ENCODE assay signal across 12 mouse cellular contexts in genomic region chr11:120731858-120732680, GRCm38 (mm10). TPM values are rescaled to one million over a fixed set of nuclear protein-coding genes. Genes with fewer than 3 reads are reported as not detected.
DNase-seq lines count a peak whose midpoint lies in the region; ATAC-seq and TF ChIP-seq lines count a peak whose summit lies in the region.
"Had no signal": no experiment of that assay in that cellular context is flagged by ENCODE, and none has a peak within 500 bp of the region (broad histone marks: within the 10 kb centered on the region; RNA-seq: fewer than 3 reads in every experiment).

Cbr2 (minus strand) TSS chr11:120732114.

- TF ChIP-seq POLR2A in myocyte (IDR thresholded peaks at IDR 0.05; ENCODE audit: insufficient read length, low read depth): peak; percentile 52

- ATAC-seq in kidney, postnatal 0 days (replicated peaks; ENCODE audit: low FRiP score, low read depth): no peak
- ATAC-seq: intestine, postnatal 0 days had no signal

- no peak within 1 kb of the TSS for H3ac ChIP-seq in myocyte (ENCODE audit: control insufficient read depth, insufficient read length)

- H3K36me3 ChIP-seq in kidney, postnatal 0 days (ENCODE audit: insufficient read depth, low read length): no peaks in the 10 kb centered on the region
- H3K36me3 ChIP-seq in embryonic facial prominence, embryonic 10.5 days (replicated peaks): no peaks in the 10 kb centered on the region
- H3K36me3 ChIP-seq in myocyte (ENCODE audit: control insufficient read depth, insufficient read depth): no peaks in the 10 kb centered on the region
- H3K36me3 ChIP-seq: forebrain, embryonic 12.5 days; midbrain, embryonic 10.5 days had no signal

- DNase-seq in kidney, postnatal 0 days (ENCODE audit: low spot score): peak; percentile 34
- DNase-seq in kidney, adult 18-20 months: no peak
- peak; percentile 18 for DNase-seq in embryonic facial prominence, embryonic 10.5 days (ENCODE audit: low spot score)
- DNase-seq in heart, postnatal 4 days: peak; percentile 57
- DNase-seq in natural killer cell, adult 2 months (ENCODE audit: low spot score in 2 of 2): no peak
- DNase-seq in yolk sac, embryonic 10.5 days (ENCODE audit: low spot score): no peak
- DNase-seq in embryo, embryonic 9.5 days (ENCODE audit: extremely low spot score): no peak
- DNase-seq: right cerebral cortex, postnatal 4 days had no signal

- no peak within 1 kb of the TSS for H3K4me2 ChIP-seq in kidney, postnatal 0 days (ENCODE audit: low read length)
- H3K4me2 ChIP-seq in myocyte (ENCODE audit: low read depth): peak within 1 kb of the TSS; percentile 85
- H3K4me2 ChIP-seq: forebrain, embryonic 12.5 days had no signal

- H3K27me3 ChIP-seq in kidney, postnatal 0 days (ENCODE audit: insufficient read depth, low read length): no peaks in the 10 kb centered on the region
- peaks cover 38% of the 10 kb centered on the region for H3K27me3 ChIP-seq in embryonic facial prominence, embryonic 10.5 days (replicated peaks; ENCODE audit: low read depth, poor library complexity, severe bottlenecking)
- H3K27me3 ChIP-seq in myocyte (ENCODE audit: control insufficient read depth, insufficient read depth, insufficient read length): no peaks in the 10 kb centered on the region

- H3K4me3 ChIP-seq in kidney, postnatal 0 days (replicated peaks; ENCODE audit: low read depth, low read length): no peak within 1 kb of the TSS
- H3K4me3 ChIP-seq in embryonic facial prominence, embryonic 10.5 days: no peak within 1 kb of the TSS
- peak within 1 kb of the TSS; percentile 22 for H3K4me3 ChIP-seq in myocyte
- H3K4me3 ChIP-seq: forebrain, embryonic 12.5 days; midbrain, embryonic 10.5 days had no signal

- no peaks in the 10 kb centered on the region for H3K79me2 ChIP-seq in myocyte (ENCODE audit: control insufficient read depth, insufficient read depth)

- H3K9ac ChIP-seq in kidney, postnatal 0 days (ENCODE audit: low read depth, low read length): no peak within 1 kb of the TSS
- H3K9ac ChIP-seq: forebrain, embryonic 12.5 days had no signal

- no peak for TF ChIP-seq CTCF in kidney, postnatal 0 days (IDR thresholded peaks at IDR 0.05; ENCODE audit: low read depth)

- no peaks in the 10 kb centered on the region for H3K9me3 ChIP-seq in kidney, postnatal 0 days (replicated peaks; ENCODE audit: low read length)
- no peaks in the 10 kb centered on the region for H3K9me3 ChIP-seq in embryonic facial prominence, embryonic 10.5 days
- H3K9me3 ChIP-seq: forebrain, embryonic 12.5 days; midbrain, embryonic 10.5 days had no signal

- WGBS in kidney, postnatal 0 days: 56% methylated on average over 12 of the region's 12 CpGs
- WGBS in embryonic facial prominence, embryonic 10.5 days: 77% methylated on average over 12 of the region's 12 CpGs

- H3K4me1 ChIP-seq in kidney, postnatal 0 days (replicated peaks; ENCODE audit: insufficient read depth, low read length): 0 out of 2 replicates have a peak, but pooled peaks cover 2% of the 10 kb centered on the region
- H3K4me1 ChIP-seq in embryonic facial prominence, embryonic 10.5 days: peaks cover 17% of the 10 kb centered on the region

- no peak within 1 kb of the TSS for H3K27ac ChIP-seq in kidney, postnatal 0 days
- no peak within 1 kb of the TSS for H3K27ac ChIP-seq in embryonic facial prominence, embryonic 10.5 days (replicated peaks)
- H3K27ac ChIP-seq: forebrain, embryonic 12.5 days; midbrain, embryonic 10.5 days had no signal

TF ChIP-seq in myocyte, 11 proteins besides CTCF, POLR2A, EP300 and RAD21:
- TF ChIP-seq REST (IDR thresholded peaks at IDR 0.05; ENCODE audit: insufficient read depth, insufficient read length): no peak
- no peak for TF ChIP-seq USF1 (IDR thresholded peaks at IDR 0.05; ENCODE audit: low read depth)
- TF ChIP-seq MYOD1 (IDR thresholded peaks at IDR 0.05; ENCODE audit: control insufficient read depth in 1 of 3, insufficient read length in 2 of 3, low read depth in 2 of 3): peak in 1 of 3 experiments; percentile 15
- no peak for TF ChIP-seq CEBPB (IDR thresholded peaks at IDR 0.05; ENCODE audit: insufficient read depth, poor library complexity, severe bottlenecking)
- no peak for TF ChIP-seq TCF12 (IDR thresholded peaks at IDR 0.05; ENCODE audit: insufficient read depth, poor library complexity, severe bottlenecking)
- TF ChIP-seq SRF (IDR thresholded peaks at IDR 0.05; ENCODE audit: control insufficient read depth, insufficient read length, low read depth): peak; percentile 92
- TF ChIP-seq TCF3 (IDR thresholded peaks at IDR 0.05; ENCODE audit: insufficient read length, low read depth): no peak
- no peak for TF ChIP-seq MYOG (IDR thresholded peaks at IDR 0.05; ENCODE audit: control insufficient read depth in 1 of 3, insufficient read depth in 1 of 3, insufficient read length in 2 of 3, low read depth in 2 of 3)
TF ChIP-seq in myocyte: peak in this region for 2.

RNA-seq across cellular contexts. Expression of gene Cbr2, which starts in this region (rescaled TPM):
- polyA plus RNA-seq in kidney, postnatal 0 days (2015; fragmentation: Nextera tagmentation; extraction: Ambion mirVana): 1.8 and 3.6 TPM in 2 replicates
- 2.6 and 2.9 TPM in 2 replicates for polyA plus RNA-seq in embryonic facial prominence, embryonic 10.5 days (2016; fragmentation: Nextera tagmentation; extraction: Ambion mirVana)
- 1 to 10 TPM; 3.0 to 3.9 TPM for total RNA-seq in heart, postnatal 4 days (2021)
- 183 TPM for polyA plus RNA-seq in myocyte (2012; fragmentation: generic; extraction: Trizol)

Comparison
In these comparisons a context has a peak if more than half of its experiments do, and no peak if none do; other contexts are left out.
1. RNA of gene Cbr2 (polyA plus RNA-seq): 183 TPM in myocyte (single experiment); 1.8 to 3.6 TPM in kidney, postnatal 0 days and 2.6 to 2.9 TPM in embryonic facial prominence, embryonic 10.5 days; every median in the first group is over 10 times any median in the second.
2. DNase-seq: peak in kidney, postnatal 0 days (single experiment), embryonic facial prominence, embryonic 10.5 days (single experiment) and heart, postnatal 4 days (single experiment); none in kidney, adult 18-20 months (single experiment), natural killer cell, adult 2 months (0 of 2), yolk sac, embryonic 10.5 days (single experiment) and embryo, embryonic 9.5 days (single experiment).